Mouse (Mus musculus): ENCODE measurements around the gene Sstr5.

The Sstr5 gene

GRCm38 (mm10) chr17:25497013-25497412 lies at the start of gene Sstr5:
Gene Sstr5, minus strand, starts transcription at chr17:25497288.
- DNase-seq (ENCODE audit: inconsistent ontology term): no peak

- peak; percentile 61 for DNase-seq (ENCODE audit: inconsistent ontology term)
Measured at GRCm38 (mm10) chr17:25541768-25542167, 44.7 kb upstream of the Sstr5 start.

GRCm38 (mm10) chr17:25540731-25541130 lies 43.6 kb upstream of the Sstr5 start:
- DNase-seq (ENCODE audit: inconsistent ontology term): peak; percentile 85

- peak; percentile 95 for DNase-seq (ENCODE audit: inconsistent ontology term)
Measured at GRCm38 (mm10) chr17:25538945-25539875, 42.1 kb upstream of the Sstr5 start.

GRCm38 (mm10) chr17:25530357-25531022 lies 33.4 kb upstream of the Sstr5 start:
- DNase-seq (ENCODE audit: inconsistent ontology term): no peak

GRCm38 (mm10) chr17:25522080-25522479 lies 25.0 kb upstream of the Sstr5 start:
- DNase-seq (ENCODE audit: inconsistent ontology term): no peak

- no peak for DNase-seq (ENCODE audit: inconsistent ontology term)
Measured at GRCm38 (mm10) chr17:25520492-25520891, 23.4 kb upstream of the Sstr5 start.

- peak; percentile 53 for DNase-seq (ENCODE audit: inconsistent ontology term)
Measured at GRCm38 (mm10) chr17:25519511-25519910, 22.4 kb upstream of the Sstr5 start.

- peak; percentile 88 for DNase-seq (ENCODE audit: inconsistent ontology term)
Measured at GRCm38 (mm10) chr17:25518144-25518543, 21.1 kb upstream of the Sstr5 start.

GRCm38 (mm10) chr17:25516315-25516714 lies 19.2 kb upstream of the Sstr5 start:
- no peak for DNase-seq (ENCODE audit: inconsistent ontology term)

- no peak for DNase-seq (ENCODE audit: inconsistent ontology term)
Measured at GRCm38 (mm10) chr17:25514055-25514454, 17.0 kb upstream of the Sstr5 start.

GRCm38 (mm10) chr17:25511876-25512275 lies 14.8 kb upstream of the Sstr5 start:
- DNase-seq (ENCODE audit: inconsistent ontology term): no peak

- no peak for DNase-seq (ENCODE audit: inconsistent ontology term)
Measured at GRCm38 (mm10) chr17:25510074-25510830, 13.2 kb upstream of the Sstr5 start.

GRCm38 (mm10) chr17:25508860-25509577 lies 11.9 kb upstream of the Sstr5 start:
- peak; percentile 87 for DNase-seq (ENCODE audit: inconsistent ontology term)

- DNase-seq (ENCODE audit: inconsistent ontology term): peak; percentile 71
Measured at GRCm38 (mm10) chr17:25507799-25508198, 10.7 kb upstream of the Sstr5 start.

GRCm38 (mm10) chr17:25502599-25502998 lies 5.5 kb upstream of the Sstr5 start:
- no peak for DNase-seq (ENCODE audit: inconsistent ontology term)

- DNase-seq (ENCODE audit: inconsistent ontology term): peak; percentile 53
Measured at GRCm38 (mm10) chr17:25482092-25482491, 15.0 kb downstream of the Sstr5 start.

GRCm38 (mm10) chr17:25480820-25481219 lies 16.3 kb downstream of the Sstr5 start:
- no peak for DNase-seq (ENCODE audit: inconsistent ontology term)

- no peak for DNase-seq (ENCODE audit: inconsistent ontology term)
Measured at GRCm38 (mm10) chr17:25480152-25480551, 16.9 kb downstream of the Sstr5 start.

- DNase-seq (ENCODE audit: inconsistent ontology term): peak; percentile 57
Measured at GRCm38 (mm10) chr17:25475946-25476744, 20.9 kb downstream of the Sstr5 start.

Measured in Muller cell, postnatal 12 days (primary cell).